Mouse (Mus musculus) left cerebral cortex, postnatal 4 days (tissue): ENCODE results near the gene Dpp6. TPM values are rescaled to one million over a fixed set of nuclear protein-coding genes. Genes with fewer than 3 reads are reported as not detected.

Experiments used
- DNase-seq: peaks from one replicate; pipeline ENCODE4 v3.0.0-alpha.2; 2022
- intact Hi-C: fragments of 180-260 bp; cut with DNase I; formaldehyde crosslinking; loops from one replicate; pipeline ENCODE4 v1.15.1; 2025
- total RNA-seq, 2 experiments: library from RNA; stranded (reverse); gene quantifications; 2 replicates each; pipeline ENCODE4 v1.2.3; 2021

Gene Dpp6
- total RNA-seq, 2 experiments from 2014 or later, result 116 to 136 TPM

- intact Hi-C loops, result no loop called here
- no peak for DNase-seq
These were observed 128.3 kb downstream of the Dpp6 start for GRCm38 (mm10) chr5:26945169-26945920.

- DNase-seq, result no peak
- intact Hi-C loops, result no loop called here
These were observed 153.1 kb downstream of the Dpp6 start for GRCm38 (mm10) chr5:26969941-26970590.

GRCm38 (mm10) chr5:26973166-26973565 is 156.2 kb downstream of the Dpp6 start:
- DNase-seq, result no peak
- intact Hi-C loops, result no loop called here

- intact Hi-C loops, result no loop called here
- DNase-seq, result no peak
These were observed 162.3 kb downstream of the Dpp6 start for GRCm38 (mm10) chr5:26979348-26979747.

- intact Hi-C loops, result no loop called here
These were observed 162.8 kb downstream of the Dpp6 start for GRCm38 (mm10) chr5:26979755-26980154.

GRCm38 (mm10) chr5:26985114-26985513 is 168.1 kb downstream of the Dpp6 start:
- intact Hi-C loops, result no loop called here
- no peak for DNase-seq

More at GRCm38 (mm10) chr5:26979755-26980154, 162.8 kb downstream of the Dpp6 start:
- DNase-seq, result no peak

- no peak for DNase-seq
- intact Hi-C loops, result no loop called here
These were observed 174.6 kb downstream of the Dpp6 start for GRCm38 (mm10) chr5:26991587-26991986.

- no peak for DNase-seq
- intact Hi-C loops, result loop anchor here (10.0 kb wide), 1 partner anchor 99 kb away; no protein-coding TSS in a partner anchor
These were observed 186.5 kb downstream of the Dpp6 start for GRCm38 (mm10) chr5:27003537-27003936.

- DNase-seq, result peak; percentile 11
- intact Hi-C loops, result loop anchor here (10.0 kb wide), 1 partner anchor 104 kb away; no protein-coding TSS in a partner anchor
These were observed 192.2 kb downstream of the Dpp6 start for GRCm38 (mm10) chr5:27009157-27009556.

GRCm38 (mm10) chr5:27010582-27010981 is 193.6 kb downstream of the Dpp6 start:
- DNase-seq, result no peak
- intact Hi-C loops, result no loop called here

- intact Hi-C loops, result no loop called here
- no peak for DNase-seq
These were observed 201.4 kb downstream of the Dpp6 start for GRCm38 (mm10) chr5:27018314-27018956.

GRCm38 (mm10) chr5:27028611-27029010 is 211.6 kb downstream of the Dpp6 start:
- intact Hi-C loops, result no loop called here
- DNase-seq, result no peak

- intact Hi-C loops, result loop anchor here (10.0 kb wide), 1 partner anchor 745 kb away; no protein-coding TSS in a partner anchor
- DNase-seq, result peak; percentile 37
These were observed 212.8 kb downstream of the Dpp6 start for GRCm38 (mm10) chr5:27029784-27030183.

- intact Hi-C loops, result loop anchor here (10.0 kb wide), 1 partner anchor 750 kb away; no protein-coding TSS in a partner anchor
- no peak for DNase-seq
These were observed 217.9 kb downstream of the Dpp6 start for GRCm38 (mm10) chr5:27034858-27035257.

- no peak for DNase-seq
- intact Hi-C loops, result loop anchor here (10.0 kb wide), 1 partner anchor 750 kb away; no protein-coding TSS in a partner anchor
These were observed 218.3 kb downstream of the Dpp6 start for GRCm38 (mm10) chr5:27035291-27035690.

- intact Hi-C loops, result loop anchor here (10.0 kb wide), 1 partner anchor 751 kb away; no protein-coding TSS in a partner anchor
- DNase-seq, result peak; percentile 74
These were observed 218.9 kb downstream of the Dpp6 start for GRCm38 (mm10) chr5:27035891-27036290.

GRCm38 (mm10) chr5:27037796-27038195 is 220.8 kb downstream of the Dpp6 start:
- intact Hi-C loops, result loop anchor here (10.0 kb wide), 1 partner anchor 753 kb away; no protein-coding TSS in a partner anchor
- no peak for DNase-seq

GRCm38 (mm10) chr5:27048167-27048566 is 231.2 kb downstream of the Dpp6 start:
- peak; percentile 70 for DNase-seq
- intact Hi-C loops, result no loop called here

- DNase-seq, result peak; percentile 5
- intact Hi-C loops, result no loop called here
These were observed 231.9 kb downstream of the Dpp6 start for GRCm38 (mm10) chr5:27048926-27049325.

GRCm38 (mm10) chr5:27049341-27050091 is 232.5 kb downstream of the Dpp6 start:
- DNase-seq, result peak; percentile 37
- intact Hi-C loops, result loop anchor here (5.0 kb wide), 1 partner anchor 568 kb away; no protein-coding TSS in a partner anchor
